Mouse (Mus musculus) liver, embryonic 12.5 days (tissue): ENCODE results near the gene Mpg. TPM values are rescaled to one million over a fixed set of nuclear protein-coding genes. Genes with fewer than 3 reads are reported as not detected.
A peak's percentile ranks its signal among the peaks of the same experiment; 100 is the strongest.
"Not testable (repeated sequence)": the region's sequence is repeated elsewhere in the genome, so short reads cannot be mapped to it uniquely, and the experiment has no call there.

ENCODE experiments used
- ATAC-seq: fragments of 200-750 bp; cut with Nextera tagmentation; 2 replicates; pipeline ENCODE4 v1.8.0; 2017; ENCODE audit warnings: moderate number of reproducible peaks, mild to moderate bottlenecking, moderate library complexity
- H3K27ac ChIP-seq: fragments of 300-500 bp; sonication (generic); 2 replicates; pipeline ENCODE4 v1.5.1; 2016; ENCODE audit warnings: mild to moderate bottlenecking
- H3K27me3 ChIP-seq: fragments of 300-500 bp; sonication (generic); replicated peaks from 2 replicates; pipeline ENCODE4 v1.6.1; 2016; ENCODE audit warnings: mild to moderate bottlenecking, moderate library complexity
- H3K36me3 ChIP-seq: fragments of 300-500 bp; sonication (generic); 2 replicates; pipeline ENCODE4 v1.6.1; 2016; ENCODE audit warnings: mild to moderate bottlenecking, moderate library complexity
- H3K4me1 ChIP-seq: fragments of 300-500 bp; sonication (generic); 2 replicates; pipeline ENCODE4 v1.6.1; 2016
- H3K4me2 ChIP-seq: fragments of 300-500 bp; sonication (generic); 2 replicates; pipeline ENCODE4 v1.6.1; 2016; ENCODE audit warnings: mild to moderate bottlenecking, moderate library complexity
- H3K4me3 ChIP-seq: fragments of 300-500 bp; sonication (generic); 2 replicates; pipeline ENCODE4 v1.5.1; 2016; ENCODE audit warnings: mild to moderate bottlenecking, moderate library complexity
- H3K9ac ChIP-seq: fragments of 300-500 bp; sonication (generic); 2 replicates; pipeline ENCODE4 v1.6.1; 2016; ENCODE audit warnings: mild to moderate bottlenecking, moderate library complexity
- H3K9me3 ChIP-seq: fragments of 300-500 bp; sonication (generic); replicated peaks from 2 replicates; pipeline ENCODE4 v1.6.1; 2016; ENCODE audit warnings: mild to moderate bottlenecking, moderate library complexity
- WGBS: fragments of 180-500 bp; shearing (Covaris S2); methylation state at CpG from one replicate; pipeline ENCODE4 v1.1.7; 2016; ENCODE audit not compliant: insufficient replicate concordance; 5-methylcytosine and 5-hydroxymethylcytosine counted together
- polyA plus RNA-seq: library from polyadenylated mRNA; unstranded; fragments of >200 nt; fragmentation: Nextera tagmentation; extraction: Ambion mirVana; gene quantifications from 2 replicates; pipeline ENCODE4 v1.2.1, GENCODE M21; 2016

Mpg gene
- polyA plus RNA-seq, 1 experiment from 2014 or later: 27.2 TPM

DNA sequence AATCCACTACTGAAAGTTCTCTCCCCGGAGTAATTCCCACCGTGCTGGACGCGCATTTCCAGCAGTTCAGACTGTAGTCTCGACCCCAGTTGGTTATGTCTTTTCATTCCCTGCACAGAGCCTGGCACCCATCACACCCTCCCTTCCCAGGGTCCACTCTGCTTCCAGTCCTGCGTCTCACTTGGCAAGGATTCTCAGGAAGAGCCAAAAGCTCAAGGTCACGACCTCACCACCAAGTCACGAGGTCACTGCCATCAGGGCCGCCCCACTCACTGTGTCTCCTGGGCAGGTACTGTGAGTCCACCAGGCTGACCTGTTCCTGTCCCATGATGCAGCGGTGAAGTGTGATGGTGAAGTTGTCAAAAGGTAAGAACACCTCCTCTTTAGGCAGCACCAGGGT is 32.2 kb upstream of the Mpg start:
- Histone ChIP-seq H3K36me3 (no peaks in the 10 kb centered on the region), H3K4me1 (peaks cover 41% of the 10 kb centered on the region), H3K9ac (no peak overlapping the region), H3K4me2 (no peak overlapping the region), H3K27me3 (0 out of 2 replicates have a peak, but pooled peaks cover 6% of the 10 kb centered on the region), H3K9me3 (no peaks in the 10 kb centered on the region), H3K4me3 (no peak overlapping the region), H3K27ac (no peak overlapping the region)
- WGBS: 76% methylated on average over 10 of the region's 10 CpGs
- no peak for ATAC-seq

- Histone ChIP-seq H3K36me3 (no peaks in the 10 kb centered on the region), H3K4me3 (no peak overlapping the region), H3K4me2 (no peak overlapping the region), H3K27ac (no peak overlapping the region), H3K9ac (no peak overlapping the region), H3K27me3 (0 out of 2 replicates have a peak, but pooled peaks cover 6% of the 10 kb centered on the region), H3K9me3 (no peaks in the 10 kb centered on the region), H3K4me1 (peaks cover 46% of the 10 kb centered on the region)
- no peak for ATAC-seq
- 77% methylated on average over 5 of the region's 5 CpGs for WGBS
Observed at GRCm38 (mm10) chr11:32194626-32195025, 31.7 kb upstream of the Mpg start.

DNA sequence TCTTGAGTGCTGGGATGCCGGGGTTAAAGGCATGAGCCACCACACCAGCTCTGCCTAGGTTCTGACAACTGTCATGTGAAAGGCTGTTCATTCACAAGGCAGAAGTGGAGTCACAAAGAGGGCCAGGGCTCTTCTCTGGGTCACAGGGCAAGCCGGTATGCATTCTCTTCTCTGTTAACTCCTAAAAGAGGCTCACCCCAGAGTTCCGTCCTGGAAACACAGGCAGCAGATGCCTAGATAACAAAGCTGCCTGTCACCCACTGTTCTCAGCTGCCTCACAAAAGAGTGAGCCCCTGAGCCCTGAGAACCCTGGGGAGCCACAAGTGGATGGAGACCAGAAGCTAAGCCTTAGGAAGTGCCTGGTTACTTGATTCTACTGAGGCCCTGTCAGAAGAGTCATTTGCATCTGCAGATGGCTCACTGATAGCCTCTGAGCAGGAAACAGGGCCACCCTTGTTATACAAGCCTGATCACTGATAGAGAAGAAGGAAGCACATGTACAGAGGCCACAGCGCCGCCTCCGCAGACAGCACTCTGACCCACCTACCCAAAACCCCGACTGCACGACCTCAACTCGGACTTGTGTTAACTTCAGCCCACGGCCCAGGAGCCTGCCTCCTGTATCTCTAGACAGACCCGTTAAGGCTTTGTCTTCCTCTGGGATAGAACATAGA is 30.3 kb upstream of the Mpg start:
- Histone ChIP-seq H3K27me3 (0 out of 2 replicates have a peak, but pooled peaks cover 2% of the 10 kb centered on the region), H3K9ac (peak overlapping the region; percentile 47; the same call in 1 of the 2 replicates)

GRCm38 (mm10) chr11:32196727-32197126 is 29.6 kb upstream of the Mpg start:
- H3K27ac ChIP-seq: no peak overlapping the region
- H3K36me3 ChIP-seq: no peaks in the 10 kb centered on the region
- H3K9me3 ChIP-seq: no peaks in the 10 kb centered on the region
- no peaks in the 10 kb centered on the region for H3K27me3 ChIP-seq
- 34% methylated on average over 6 of the region's 6 CpGs for WGBS
- H3K4me2 ChIP-seq: no peak overlapping the region
- no peak overlapping the region for H3K9ac ChIP-seq
- peaks cover 58% of the 10 kb centered on the region for H3K4me1 ChIP-seq
- no peak for ATAC-seq
- H3K4me3 ChIP-seq: no peak overlapping the region

More for the DNA sequence above, 30.3 kb upstream of the Mpg start:
- WGBS: 9% methylated on average over 11 of the region's 11 CpGs
- peak overlapping the region; percentile 3; the same call in 1 of the 2 replicates for H3K4me2 ChIP-seq
- no peaks in the 10 kb centered on the region for H3K36me3 ChIP-seq
- H3K4me1 ChIP-seq: peaks cover 58% of the 10 kb centered on the region
- H3K9me3 ChIP-seq: no peaks in the 10 kb centered on the region
- peak; percentile 26; the same call in 1 of the 2 replicates for ATAC-seq
- no peak overlapping the region for H3K27ac ChIP-seq
- no peak overlapping the region for H3K4me3 ChIP-seq

DNA sequence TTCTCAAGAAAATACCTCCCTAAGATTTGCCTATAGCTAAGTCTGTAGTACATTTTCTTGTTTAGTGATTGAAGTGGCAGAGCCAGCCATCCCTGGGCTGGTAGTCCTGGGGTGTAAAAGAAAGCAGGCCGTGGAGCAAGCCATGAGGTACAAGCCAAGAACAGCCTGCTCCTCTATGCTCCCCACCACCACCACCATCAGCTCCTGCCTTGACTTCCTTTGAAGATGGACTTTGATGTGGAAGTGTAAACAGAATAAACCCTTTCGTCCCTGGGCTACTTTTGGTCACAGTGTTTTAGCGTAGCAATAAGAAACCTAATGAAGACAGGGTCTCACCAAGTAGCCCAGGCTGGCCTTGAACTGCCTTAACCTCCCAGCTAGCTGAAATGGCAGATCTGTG is 28.5 kb upstream of the Mpg start:
- H3K4me2 ChIP-seq: no peak overlapping the region
- no peak overlapping the region for H3K4me3 ChIP-seq
- no peaks in the 10 kb centered on the region for H3K27me3 ChIP-seq
- no peaks in the 10 kb centered on the region for H3K36me3 ChIP-seq
- peaks cover 58% of the 10 kb centered on the region for H3K4me1 ChIP-seq
- H3K9ac ChIP-seq: no peak overlapping the region
- ATAC-seq: no peak
- WGBS: 45% methylated on average over 3 of the region's 3 CpGs
- H3K9me3 ChIP-seq: no peaks in the 10 kb centered on the region
- no peak overlapping the region for H3K27ac ChIP-seq

- 46% methylated on average over 14 of the region's 14 CpGs for WGBS
- no peaks in the 10 kb centered on the region for H3K36me3 ChIP-seq
- peaks cover 61% of the 10 kb centered on the region for H3K4me1 ChIP-seq
- ATAC-seq: no peak
- no peak overlapping the region for H3K4me3 ChIP-seq
- no peak overlapping the region for H3K9ac ChIP-seq
- no peaks in the 10 kb centered on the region for H3K9me3 ChIP-seq
- H3K27me3 ChIP-seq: no peaks in the 10 kb centered on the region
- peak overlapping the region; percentile 34; the same call in 1 of the 2 replicates for H3K4me2 ChIP-seq
- H3K27ac ChIP-seq: 0 out of 2 replicates have a peak overlapping the region, but pooled peaks have one; percentile 1
Observed at GRCm38 (mm10) chr11:32198256-32198955, 27.9 kb upstream of the Mpg start.

GRCm38 (mm10) chr11:32199230-32199629 is 27.1 kb upstream of the Mpg start:
- 16% methylated on average over 6 of the region's 6 CpGs for WGBS
- no peak overlapping the region for H3K4me3 ChIP-seq
- peak; percentile 55 for ATAC-seq
- 0 out of 2 replicates have a peak overlapping the region, but pooled peaks have one; percentile 13 for H3K27ac ChIP-seq
- no peaks in the 10 kb centered on the region for H3K36me3 ChIP-seq
- no peaks in the 10 kb centered on the region for H3K27me3 ChIP-seq
- no peaks in the 10 kb centered on the region for H3K9me3 ChIP-seq
- H3K9ac ChIP-seq: peak overlapping the region; percentile 17
- peaks cover 69% of the 10 kb centered on the region for H3K4me1 ChIP-seq
- peak overlapping the region; percentile 34 for H3K4me2 ChIP-seq

DNA sequence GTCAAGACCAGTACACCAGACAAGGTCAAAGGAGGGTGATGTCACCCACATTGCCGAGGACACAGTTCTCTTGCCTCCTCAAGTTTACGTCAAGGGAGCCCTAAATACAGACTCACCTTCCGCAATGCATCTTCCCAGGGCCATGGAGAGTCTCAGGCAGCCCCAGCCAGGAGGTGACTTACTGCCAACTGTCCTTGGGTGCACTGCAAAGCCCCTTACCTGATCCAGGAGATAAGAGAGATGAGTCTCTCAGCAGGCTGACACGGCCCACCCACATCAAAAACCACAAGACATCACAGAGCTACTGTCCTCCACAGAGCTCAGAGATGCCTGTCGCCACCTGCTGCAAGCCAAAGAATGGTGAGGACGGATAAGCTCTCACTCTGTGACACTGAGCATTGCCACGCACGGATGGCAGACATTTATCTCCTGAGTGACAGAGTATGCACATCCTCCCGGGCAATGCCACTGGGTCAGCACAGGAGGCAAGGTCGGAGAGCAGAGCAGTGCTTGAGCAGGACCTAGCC is 26.2 kb upstream of the Mpg start, which contains the start of gene Il9r:
TSS of gene Il9r (minus strand) at position 205 of the 527 bp plus-strand sequence.
- Histone ChIP-seq H3K27ac (0 out of 2 replicates have a peak within 1 kb of the TSS, but pooled peaks have one; percentile 13), H3K4me3 (no peak within 1 kb of the TSS), H3K36me3 (no peaks in the 10 kb centered on the region), H3K4me1 (peaks cover 75% of the 10 kb centered on the region), H3K9me3 (no peaks in the 10 kb centered on the region), H3K27me3 (no peaks in the 10 kb centered on the region), H3K9ac (peak within 1 kb of the TSS; percentile 17), H3K4me2 (peak within 1 kb of the TSS; percentile 34)
- WGBS: 17% methylated on average over 10 of the region's 10 CpGs
- ATAC-seq: 0 out of 2 replicates have a peak, but pooled peaks have one; percentile 4

- peaks cover 70% of the 10 kb centered on the region for H3K4me1 ChIP-seq
- not testable (repeated sequence) for H3K4me2 ChIP-seq, H3K27me3 ChIP-seq, H3K9ac ChIP-seq, H3K4me3 ChIP-seq, H3K9me3 ChIP-seq, H3K36me3 ChIP-seq, H3K27ac ChIP-seq, ATAC-seq
- WGBS: 56% methylated on average over 1 of the region's 1 CpGs
Observed at GRCm38 (mm10) chr11:32200992-32201391, 25.3 kb upstream of the Mpg start.

- no peak for ATAC-seq
- peaks cover 69% of the 10 kb centered on the region for H3K4me1 ChIP-seq
- H3K27me3 ChIP-seq: no peaks in the 10 kb centered on the region
- peaks cover 7% of the 10 kb centered on the region for H3K36me3 ChIP-seq
- H3K27ac ChIP-seq: no peak overlapping the region
- no peak overlapping the region for H3K4me2 ChIP-seq
- no peaks in the 10 kb centered on the region for H3K9me3 ChIP-seq
- no peak overlapping the region for H3K4me3 ChIP-seq
- 48% methylated on average over 11 of the region's 11 CpGs for WGBS
- H3K9ac ChIP-seq: no peak overlapping the region
Observed at GRCm38 (mm10) chr11:32201922-32202685, 24.2 kb upstream of the Mpg start.

DNA sequence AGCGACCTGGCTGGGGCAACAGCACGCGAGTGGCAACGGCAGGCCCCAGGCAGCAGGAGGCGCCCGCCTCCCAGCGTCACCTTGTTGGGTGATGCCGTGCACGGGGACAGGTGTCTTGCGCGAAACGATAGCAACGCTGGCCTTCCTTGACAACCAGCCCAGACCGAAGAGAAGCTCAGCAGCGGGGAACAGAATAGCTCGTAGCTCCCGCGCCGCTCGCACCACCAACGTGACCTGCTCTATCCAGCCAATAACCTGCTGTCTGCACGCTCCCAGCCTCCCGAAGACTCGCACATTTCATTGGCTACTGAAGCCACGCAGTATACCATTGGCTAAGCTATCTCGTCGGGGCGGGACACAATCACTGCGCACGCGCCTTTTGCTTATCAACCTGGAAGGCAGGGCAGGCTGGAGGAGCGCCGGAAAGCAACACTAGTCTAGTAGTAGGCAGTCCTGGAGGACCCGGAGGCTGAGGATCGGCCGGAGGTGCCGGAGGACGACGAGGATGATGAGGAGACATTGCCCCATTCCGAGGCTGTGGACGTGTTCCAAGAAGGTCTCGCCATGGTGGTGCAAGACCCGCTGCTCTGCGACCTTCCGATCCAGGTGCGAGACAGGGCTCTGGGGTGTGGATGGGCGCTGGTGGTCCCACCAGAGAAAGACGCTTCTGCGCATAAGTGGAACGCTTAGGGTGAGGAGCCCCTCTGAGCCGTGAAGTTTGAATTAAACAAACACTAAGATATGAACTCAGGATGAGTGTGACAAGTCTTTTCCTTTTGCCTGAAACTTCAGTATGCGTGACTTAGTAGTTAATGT is 21.0 kb upstream of the Mpg start, which contains the start of gene Snrnp25:
TSS of gene Snrnp25 (plus strand) at position 358 of the 816 bp plus-strand sequence.
- WGBS: under 1% methylated on average over 52 of the region's 52 CpGs
- Histone ChIP-seq H3K4me2 (peak within 1 kb of the TSS; percentile 77), H3K36me3 (peaks cover 38% of the 10 kb centered on the region), H3K4me3 (peak within 1 kb of the TSS; percentile 77), H3K9me3 (no peaks in the 10 kb centered on the region), H3K4me1 (peaks cover 37% of the 10 kb centered on the region), H3K9ac (peak within 1 kb of the TSS; percentile 84), H3K27ac (peak within 1 kb of the TSS; percentile 89), H3K27me3 (no peaks in the 10 kb centered on the region)
- ATAC-seq: peak; percentile 99
